Mouse (Mus musculus) c-Kit-positive CD71-negative TER-119-negative erythroid progenitor cells, embryonic 14.5 days (primary cell): ENCODE data around the gene Lalba.
A peak's percentile ranks its signal among the peaks of the same experiment; 100 is the strongest.
"Not testable (repeated sequence)": the region's sequence is repeated elsewhere in the genome, so short reads cannot be mapped to it uniquely, and the experiment has no call there.

Source experiments
- DNase-seq: peaks from one replicate; pipeline ENCODE4 v3.0.0-alpha.2; 2013; ENCODE audit warnings: low read depth

Lalba gene

DNA sequence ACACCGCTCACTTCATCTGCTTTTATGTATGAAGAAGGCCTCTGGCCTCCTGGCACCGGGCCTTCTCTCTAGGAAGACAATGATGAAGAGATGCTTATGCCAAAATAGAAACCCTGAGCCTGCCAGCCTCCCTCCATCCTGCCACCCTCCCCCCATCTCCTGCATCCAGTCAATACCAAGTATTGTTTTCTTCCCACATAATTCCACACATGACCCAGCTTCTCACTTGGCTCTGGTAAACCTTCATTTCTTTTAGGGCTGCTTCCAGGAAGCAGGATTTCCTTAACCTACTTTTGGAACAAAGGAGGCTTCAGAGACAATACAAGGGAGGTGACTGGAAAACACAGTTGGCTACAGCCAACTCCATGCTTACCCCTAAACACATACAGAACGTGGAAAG lies at the start of gene Lalba:
Gene Lalba (minus strand): TSS at position 21 of the 400 bp plus-strand sequence.
- DNase-seq, result no peak

DNA sequence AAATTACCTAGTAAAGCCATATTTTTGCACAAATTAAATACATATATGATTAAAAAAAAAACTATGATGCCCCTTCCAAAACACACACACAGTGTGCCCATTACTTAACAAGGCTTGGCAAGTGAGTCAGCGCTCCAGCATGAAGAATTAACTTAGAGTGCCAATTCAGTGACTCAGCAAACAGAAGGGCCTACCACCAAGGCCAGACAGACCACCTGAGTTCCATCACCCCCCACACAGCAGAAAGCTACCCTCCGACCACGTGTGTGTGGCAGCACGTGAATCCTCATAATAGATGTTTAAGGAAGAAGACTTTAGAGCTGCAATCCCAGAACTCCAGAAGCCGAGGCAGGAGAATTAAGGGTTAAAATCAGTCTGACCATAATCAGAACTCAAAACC lies 49.8 kb upstream of the Lalba start:
- DNase-seq, result no peak

DNA sequence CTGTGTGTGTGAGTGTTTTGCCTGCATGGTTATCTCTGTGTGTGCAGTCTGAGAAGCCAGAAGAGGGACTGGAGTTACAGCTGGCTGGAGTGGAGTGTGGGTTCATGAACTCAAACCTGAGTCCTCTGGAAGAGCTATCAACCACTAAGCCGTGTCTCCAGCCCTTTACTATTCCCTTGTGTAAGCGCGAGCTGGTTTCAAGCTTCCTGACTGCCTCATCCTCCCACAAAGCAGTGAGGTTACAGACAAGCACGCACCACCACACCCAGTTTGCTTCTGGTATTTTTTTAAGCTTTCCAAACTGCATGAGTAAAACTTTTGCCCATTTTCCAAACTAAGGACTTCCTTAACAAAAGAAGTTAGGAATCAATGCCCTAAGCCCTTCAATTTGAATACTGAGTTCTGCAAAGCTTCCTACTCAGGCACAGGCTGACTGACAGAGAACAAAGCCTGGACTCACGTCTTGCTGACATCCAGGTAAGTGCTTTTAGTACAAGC lies 45.6 kb upstream of the Lalba start:
- DNase-seq, result no peak

DNA sequence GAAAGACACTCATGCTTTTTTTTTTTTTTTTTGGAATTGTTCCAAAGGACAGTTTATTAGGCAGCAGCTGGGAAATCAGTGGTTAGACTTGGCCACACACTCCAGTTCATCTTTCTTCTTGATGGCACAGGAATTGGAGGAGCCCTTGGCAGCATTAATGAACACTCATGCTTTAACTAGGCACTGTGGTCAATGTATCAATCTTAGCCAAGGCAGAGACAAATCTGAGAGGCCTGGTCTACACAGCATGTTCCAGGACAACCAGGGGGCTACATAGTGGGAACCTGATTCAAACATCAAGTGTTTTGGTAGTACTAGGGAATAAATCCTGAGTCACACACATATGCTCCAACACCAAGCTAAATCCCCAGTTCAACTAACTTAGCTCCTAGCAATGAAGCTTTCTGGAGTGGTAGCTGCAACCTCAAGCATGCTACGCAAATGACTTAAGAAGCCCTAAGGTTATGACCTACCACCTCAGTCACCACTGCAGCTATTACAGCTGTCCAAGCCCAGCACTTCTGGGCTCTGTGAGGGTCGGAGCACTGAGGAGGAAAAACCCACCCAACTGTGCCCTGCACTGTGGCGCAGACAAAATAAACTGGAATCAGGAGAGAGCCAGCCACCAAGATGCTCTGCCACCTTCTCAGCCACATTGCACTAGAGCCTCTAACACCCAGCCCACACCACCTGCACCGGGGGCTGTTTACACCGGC lies 44.7 kb upstream of the Lalba start:
- DNase-seq, result no peak

DNA sequence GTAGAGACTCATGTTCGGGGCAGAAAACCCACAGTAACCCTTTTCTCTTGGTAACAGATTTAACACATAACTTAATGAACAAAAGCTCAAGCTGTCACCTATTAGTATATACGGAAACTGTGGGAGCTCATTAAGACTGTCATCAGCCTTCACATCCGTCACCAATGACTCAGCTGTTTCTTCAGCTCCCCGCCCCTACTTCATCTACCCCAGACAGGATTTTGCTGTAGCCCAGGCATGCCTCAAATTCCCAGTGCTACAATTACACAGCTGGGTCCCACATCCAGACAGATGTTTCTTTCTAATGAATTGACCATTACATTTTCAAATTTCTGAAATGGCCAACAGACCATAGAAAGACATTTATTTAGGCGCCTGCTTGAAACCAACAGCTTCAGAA lies 43.5 kb upstream of the Lalba start:
- no peak for DNase-seq

DNA sequence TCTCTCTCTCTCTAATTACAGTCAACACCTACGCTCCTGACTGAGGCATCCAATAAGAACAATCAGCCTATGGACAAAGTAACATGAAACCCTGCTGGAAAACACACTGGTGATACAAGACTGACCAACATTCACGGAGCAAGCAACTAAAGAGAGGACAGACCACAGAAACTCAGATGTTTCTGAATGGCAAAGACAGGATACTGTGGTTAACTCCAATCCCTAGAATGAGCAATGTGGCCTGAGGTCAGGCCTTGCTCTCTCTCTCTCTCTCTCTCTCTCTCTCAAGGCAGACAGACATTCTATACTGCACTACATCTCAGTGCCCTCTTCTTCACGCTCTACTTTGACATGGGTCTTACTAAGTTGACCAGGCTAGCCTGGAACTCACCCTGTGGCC lies 38.7 kb upstream of the Lalba start:
- no peak for DNase-seq

DNA sequence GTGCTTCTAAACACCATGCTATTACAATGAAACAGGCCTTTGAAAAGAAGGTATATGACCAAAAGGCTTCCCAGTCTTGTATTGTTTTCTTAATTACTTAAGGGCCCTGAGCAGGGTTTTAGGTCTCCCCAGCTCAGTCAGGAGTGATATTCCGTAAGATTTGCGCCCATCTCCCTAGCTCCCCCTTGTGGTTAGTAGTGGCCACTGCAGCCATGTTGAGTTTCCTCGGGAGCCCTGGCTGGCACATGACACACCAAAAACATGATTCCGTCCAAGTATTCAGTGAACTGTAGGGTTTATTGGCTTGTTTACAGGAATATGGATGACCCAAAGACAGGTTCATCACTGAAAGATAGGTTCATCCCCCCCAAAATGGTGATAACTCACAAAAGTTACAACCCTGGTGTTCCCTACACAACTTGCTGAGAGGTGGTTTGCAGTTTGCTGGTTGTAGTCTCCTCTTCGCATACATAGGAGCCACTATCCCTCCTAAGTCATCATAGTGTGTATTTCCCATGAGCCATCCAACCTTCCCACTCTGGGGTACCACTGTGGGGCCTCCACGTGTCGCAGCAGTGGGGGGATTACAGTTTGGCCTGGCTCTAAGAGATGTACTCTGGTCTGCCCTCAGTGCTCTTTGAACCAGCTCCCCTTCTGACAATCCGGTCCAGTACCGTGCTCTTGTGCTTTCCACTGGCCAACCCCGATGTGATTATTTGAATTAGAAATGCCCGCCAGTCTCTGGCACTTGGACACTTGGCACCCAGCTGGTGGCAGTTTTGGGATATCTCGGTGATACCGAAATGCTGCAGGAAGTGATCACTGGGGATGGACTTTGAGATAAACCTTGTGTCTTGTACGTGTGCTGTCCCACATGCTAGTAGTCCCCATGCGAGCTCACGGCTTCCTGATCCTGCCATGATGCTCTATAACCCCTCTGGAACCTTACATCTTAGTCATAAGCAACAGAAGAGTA lies 35.1 kb upstream of the Lalba start:
- DNase-seq, result no peak

DNA sequence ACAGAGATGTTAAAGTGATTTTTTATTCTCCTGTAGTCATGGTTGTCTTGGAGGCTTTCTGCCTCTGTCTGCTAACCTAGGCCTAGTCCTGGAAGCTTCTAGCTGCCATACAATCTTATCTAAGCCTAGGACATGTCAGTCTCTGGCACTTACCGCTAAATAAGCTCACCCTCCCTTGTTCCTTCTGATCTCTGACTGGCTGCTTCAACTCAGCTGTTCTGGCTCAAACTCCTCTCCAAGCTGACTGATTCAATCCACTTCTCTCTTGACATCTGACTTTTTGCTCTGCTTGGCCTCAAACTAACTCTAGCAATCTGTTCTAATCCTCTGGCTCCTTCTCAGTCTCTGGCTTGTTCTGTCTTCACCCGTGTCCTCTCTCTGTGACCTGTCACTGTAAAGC lies 32.3 kb upstream of the Lalba start:
- not testable (repeated sequence) for DNase-seq

DNA sequence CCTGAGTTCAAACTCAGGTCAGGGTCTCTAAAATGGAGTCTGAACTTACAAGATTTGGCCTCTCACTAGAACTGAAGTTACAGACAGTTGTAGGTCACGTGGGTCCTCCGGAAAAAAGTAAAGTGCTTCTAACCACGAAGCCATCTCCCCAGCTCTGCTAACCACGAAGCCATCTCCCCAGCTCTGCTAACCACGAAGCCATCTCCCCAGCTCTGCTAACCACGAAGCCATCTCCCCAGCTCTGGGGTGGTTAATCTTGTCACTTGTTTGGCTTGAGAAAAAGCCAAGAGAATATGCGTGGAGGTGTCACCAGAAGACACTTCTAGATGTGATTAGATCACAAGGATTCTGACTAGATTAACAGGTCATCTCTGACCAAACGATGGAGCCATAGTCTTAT lies 31.6 kb upstream of the Lalba start:
- no peak for DNase-seq

DNA sequence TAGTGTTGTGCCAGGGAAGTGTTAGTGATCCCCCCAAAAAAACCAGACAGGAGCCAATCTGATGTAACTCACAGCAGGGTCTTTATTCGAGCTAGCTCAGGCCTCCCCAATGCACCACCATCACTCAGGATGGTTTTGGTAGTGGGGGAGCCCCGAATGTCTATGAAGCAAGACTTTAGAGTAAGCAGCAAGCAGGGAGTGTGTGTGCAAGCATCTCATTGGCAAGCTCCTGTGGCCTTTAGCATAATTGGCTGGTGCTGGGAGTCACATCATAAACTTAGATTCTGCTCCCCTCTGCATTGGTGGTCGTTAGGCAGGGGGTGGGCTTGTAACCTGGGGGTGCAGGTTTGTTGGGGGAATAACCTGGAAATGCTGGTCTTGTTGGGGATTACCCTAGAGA lies 31.2 kb upstream of the Lalba start:
- not testable (repeated sequence) for DNase-seq

DNA sequence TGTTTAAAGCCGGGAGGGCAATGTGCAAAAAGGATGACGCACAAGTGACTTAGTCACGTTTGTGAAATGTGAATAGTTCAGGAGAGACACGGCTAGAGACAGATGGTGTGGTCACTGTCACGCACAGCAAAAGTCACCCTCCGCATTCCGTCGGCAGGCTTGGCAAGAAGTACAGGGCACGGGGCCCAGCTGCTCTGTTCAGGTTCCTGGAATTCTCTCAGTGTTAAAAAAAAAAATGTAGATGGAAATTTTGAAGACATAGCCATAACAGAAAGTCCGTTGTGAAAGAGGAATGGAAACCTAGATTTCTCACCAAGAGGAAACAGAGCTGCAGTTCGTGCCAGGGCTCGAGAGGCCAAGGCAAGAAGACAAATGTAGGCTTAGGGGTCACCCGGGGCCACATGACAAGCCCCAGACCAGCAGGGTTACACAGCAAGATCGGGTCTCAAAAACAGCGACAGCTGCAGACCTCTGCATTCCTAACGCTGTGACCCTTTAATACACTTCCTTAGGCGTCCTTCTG lies 30.3 kb upstream of the Lalba start:
- DNase-seq, result no peak

DNA sequence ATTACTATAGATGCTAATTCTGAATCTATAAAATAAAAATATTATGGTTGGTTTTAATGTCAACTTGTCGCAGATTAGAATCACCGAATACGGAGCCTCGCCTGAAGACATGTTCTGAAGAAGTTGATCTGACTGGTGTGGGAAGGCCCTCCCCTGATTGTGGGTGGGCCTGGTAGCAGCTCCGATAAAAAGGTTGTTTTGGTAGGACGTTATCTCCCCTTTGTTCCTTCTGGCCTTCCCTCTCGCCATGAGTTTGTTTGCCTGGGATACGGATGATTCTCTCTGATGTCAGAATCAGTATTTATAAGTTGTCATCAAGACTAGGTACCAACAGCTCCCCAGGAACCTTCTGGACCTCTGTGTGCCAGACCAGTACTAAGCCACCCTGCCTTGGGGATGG lies 29.7 kb upstream of the Lalba start:
- no peak for DNase-seq

DNA sequence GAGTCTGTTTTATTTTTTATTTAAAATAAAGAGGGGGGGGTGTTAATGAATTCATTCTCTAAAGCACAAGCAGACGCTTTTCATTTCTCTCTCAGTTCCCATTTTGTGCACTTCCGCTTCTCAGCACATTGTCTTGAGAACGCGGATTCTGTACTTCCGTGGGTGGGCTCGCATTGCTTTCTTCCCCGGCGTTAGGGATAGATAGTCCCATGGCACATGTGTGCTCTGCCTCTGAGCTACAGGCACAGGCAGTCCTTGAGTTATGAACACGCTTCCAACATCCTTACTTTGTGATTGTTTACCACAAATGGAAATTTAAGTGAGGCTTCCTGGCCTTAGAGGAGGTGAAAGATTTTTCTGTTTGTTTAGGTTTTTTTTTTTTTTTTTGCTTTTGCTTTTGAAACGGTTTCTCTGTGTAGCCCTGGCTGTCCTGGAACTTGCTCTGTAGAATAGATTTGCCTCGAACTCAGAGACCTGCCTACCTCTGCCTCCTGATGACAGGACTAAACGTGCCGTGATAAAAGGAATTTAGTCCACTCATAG lies 28.9 kb upstream of the Lalba start:
- no peak for DNase-seq

DNA sequence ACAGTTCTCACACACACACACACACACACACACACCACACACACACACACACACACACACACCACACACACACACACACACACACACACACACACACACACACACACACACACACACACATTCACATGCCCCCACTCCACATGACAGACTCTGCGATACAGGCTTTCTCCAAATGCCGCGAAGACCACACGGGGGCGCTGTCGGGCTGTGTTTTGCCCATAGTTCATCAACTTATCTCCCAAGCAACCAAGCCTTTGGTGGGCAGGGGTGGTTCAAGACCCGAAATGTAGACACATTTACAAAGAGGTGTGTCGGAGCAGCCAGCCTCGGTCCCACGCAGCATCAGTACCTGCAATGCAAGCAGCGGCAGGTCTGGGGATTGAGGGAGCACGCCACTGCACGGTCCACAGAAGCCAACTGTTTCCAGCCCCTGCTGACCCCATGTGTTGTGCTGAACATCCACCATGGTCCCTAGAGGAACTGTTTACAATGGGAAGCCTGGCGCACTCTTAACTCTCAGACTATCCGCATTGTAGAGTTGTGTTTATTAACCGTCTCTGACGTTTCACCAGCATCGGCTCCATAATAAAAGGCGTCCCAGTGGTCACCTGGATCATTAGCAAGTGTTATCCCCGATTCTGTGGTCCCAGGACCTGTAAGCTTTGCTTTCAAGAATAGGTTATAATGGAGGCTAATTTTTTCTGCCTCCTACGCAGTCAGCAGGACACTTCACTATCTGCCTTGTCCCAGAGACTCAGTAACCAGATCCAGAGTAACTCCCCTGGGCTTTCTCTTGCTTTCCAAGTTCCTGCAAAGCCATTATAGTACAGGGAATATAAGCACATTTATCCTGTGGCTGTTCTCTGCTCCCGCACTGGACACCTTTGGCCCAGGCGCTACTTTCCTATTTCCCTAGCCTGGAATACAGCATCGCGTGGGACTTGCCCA lies 28.2 kb upstream of the Lalba start:
- DNase-seq, result peak; percentile 81

DNA sequence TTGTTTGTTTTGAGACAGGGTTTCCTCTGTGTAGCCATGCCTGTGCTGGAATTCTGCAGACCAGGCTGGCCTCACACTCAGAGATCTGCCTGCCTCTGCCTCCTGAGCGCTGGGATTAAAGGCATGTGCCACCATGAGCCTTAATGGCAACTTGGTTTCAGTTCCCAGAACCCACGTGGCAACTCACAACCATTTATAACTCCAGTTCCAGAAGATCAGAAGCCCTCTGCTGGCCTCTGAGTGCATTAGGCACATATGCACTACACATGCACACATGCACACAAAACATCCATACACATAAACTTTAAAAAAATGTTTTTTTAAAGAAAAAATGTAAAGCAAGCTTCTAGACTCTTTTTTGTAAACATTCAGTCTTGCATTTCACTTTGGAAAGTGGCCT lies 26.9 kb upstream of the Lalba start:
- no peak for DNase-seq

DNA sequence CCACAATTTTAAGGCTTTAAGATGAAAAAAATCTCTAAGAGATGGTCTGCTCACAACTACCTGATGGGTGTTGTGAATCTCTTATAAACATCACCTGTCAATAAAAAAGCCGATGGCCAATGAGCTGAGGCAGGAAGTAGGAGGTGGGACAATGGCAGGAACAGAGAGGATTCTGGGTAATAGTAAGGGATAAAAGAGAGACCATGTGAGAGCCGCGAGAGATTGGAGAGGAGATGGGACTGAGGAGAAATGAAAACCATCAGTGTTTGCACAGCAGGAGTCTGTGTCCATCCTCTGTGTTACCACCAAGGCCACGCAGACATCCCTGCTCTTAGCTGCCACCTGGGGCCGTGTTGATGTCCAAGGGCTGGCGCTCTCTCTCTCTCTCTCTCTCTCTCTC lies 24.8 kb upstream of the Lalba start:
- no peak for DNase-seq

DNA sequence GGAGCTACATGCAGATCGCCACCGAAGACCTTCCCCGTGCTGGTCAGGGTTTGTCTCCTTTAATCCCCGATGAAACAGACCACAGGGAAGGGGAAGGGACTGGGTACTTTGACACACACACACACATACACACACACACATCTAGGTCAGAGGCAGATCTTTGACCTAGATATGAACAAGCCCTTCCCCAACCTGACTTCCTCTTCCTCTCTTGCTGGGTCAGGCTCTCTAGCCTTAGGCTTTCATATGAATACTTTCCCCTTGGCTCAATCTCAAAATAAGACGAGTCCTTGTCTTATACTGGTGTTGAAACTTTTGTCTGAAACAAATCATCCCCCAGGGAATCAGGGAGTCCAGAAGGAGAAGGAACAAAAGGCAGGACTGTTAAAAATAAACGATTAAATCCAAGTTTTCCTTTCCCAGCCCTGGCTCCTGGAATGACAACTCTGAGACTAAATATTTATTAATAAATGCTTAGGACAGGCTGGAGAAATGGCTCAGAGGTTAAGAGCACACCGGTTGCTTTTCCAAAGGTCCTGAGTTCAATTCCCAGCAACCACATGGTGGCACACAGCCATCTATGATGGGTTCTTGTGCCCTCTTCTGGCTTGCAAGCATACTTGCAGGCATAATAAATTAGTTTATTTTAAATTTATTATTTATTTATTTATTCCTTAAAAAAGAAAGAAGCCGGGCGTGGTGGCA lies 23.9 kb upstream of the Lalba start:
- DNase-seq, result no peak

DNA sequence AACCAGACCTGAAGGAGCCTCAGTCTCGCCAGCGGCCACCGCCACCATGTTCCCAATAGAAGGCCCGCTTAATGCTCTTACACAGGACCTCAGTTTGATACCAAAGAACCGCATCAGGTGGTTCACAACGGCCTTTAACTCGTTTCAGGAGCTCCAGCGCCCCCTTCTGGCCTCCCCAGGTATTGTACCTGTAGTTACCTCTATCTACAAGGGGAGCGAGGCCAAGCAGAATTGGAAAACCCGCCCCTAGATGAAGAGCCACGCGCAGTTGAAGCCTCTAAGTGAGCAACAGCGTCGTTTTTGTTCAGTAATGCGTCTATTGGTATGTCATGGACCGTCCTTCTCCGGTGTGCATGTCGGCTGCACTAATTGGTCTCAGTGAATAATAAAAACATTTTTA lies 22.0 kb upstream of the Lalba start:
- DNase-seq, result peak; percentile 68

DNA sequence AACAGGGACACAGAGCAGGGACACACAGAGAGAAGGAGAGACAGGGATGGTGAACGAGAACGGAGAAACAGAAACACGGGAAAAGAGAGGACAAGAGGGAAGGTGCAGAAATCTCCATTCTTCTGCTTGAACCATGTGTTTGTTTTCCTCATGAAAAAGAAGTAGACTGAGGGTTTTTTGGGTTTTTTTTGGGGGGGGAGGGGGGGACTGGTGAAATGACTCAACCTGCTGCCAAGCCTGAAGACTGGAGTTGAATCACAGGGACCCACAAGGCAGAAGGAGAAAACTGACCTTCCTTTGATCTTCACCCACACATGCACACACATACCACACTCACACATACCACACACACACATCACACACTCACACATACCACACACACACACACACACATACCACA lies 20.8 kb upstream of the Lalba start:
- DNase-seq, result no peak

DNA sequence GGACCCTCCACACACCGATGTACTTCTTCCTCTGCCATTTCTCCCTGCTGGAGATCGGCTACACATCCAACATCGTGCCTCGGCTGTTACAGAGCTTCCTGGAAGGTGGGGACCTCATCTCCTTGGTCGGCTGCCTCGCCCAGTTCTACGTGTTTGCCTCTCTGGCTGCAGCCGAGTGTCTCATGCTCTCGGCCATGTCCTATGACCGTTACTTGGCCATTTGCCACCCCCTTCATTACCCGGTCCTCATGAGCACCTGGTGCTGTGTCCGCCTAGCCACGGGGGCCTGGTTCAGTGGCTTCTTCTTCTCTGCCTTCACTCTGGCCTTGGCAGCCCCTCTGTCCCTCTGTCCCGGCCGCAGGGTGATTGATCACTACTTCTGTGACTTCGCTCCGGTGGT lies 15.1 kb upstream of the Lalba start:
- no peak for DNase-seq

DNA sequence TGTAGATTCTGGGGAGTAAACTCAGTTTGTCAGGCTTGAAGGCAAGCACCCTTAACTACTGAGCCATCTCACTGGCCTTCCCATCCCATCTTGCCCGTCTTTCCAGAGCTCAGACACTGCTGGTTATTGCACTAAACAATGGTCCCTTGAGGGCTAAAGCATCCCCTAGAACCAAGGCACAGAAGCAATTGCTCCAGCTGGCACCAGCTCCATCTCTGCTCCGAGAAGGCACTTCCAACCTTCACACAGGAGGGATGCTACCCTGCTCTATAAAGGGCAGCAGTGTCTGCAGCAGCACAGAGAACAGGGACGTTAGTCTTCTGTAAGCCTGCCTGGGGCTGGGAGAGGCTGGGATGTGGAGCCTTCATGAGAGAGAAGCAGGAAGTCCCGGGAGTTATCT lies 9.6 kb upstream of the Lalba start, which contains the start of gene Olfr279:
Gene Olfr279 (plus strand): TSS at position 301 of the 400 bp plus-strand sequence.
- DNase-seq, result no peak
